Mouse (Mus musculus) brain, embryonic 14.5 days (tissue): ENCODE data around the gene Dennd1a. TPM values are rescaled to one million over a fixed set of nuclear protein-coding genes. Genes with fewer than 3 reads are reported as not detected.
A peak's percentile ranks its signal among the peaks of the same experiment; 100 is the strongest.

Experiments
- DNase-seq: peaks from one replicate; pipeline ENCODE4 v3.0.0-alpha.2; 2011; ENCODE audit warnings: low read depth
- CTCF ChIP-seq: fragments of 200-500 bp; IDR thresholded peaks from 2 replicates; pipeline ENCODE4 v1.5.1; 2012; ENCODE audit warnings: inconsistent platforms, mild to moderate bottlenecking, moderate library complexity, borderline replicate concordance; ENCODE audit not compliant: insufficient read depth, insufficient read length; ENCODE audit errors: extremely low read depth
- POLR2A ChIP-seq: fragments of 200-500 bp; IDR thresholded peaks from 2 replicates; pipeline ENCODE4 v1.6.1; 2012; ENCODE audit warnings: mild to moderate bottlenecking, inconsistent platforms, borderline replicate concordance; ENCODE audit not compliant: poor library complexity, insufficient read depth, insufficient read length, severe bottlenecking; ENCODE audit errors: extremely low read depth
- polyA plus RNA-seq: library from polyadenylated mRNA; depleted of rRNA; stranded (reverse); fragments of >200 nt; gene quantifications from 2 replicates; pipeline ENCODE4 v1.2.3, GENCODE M21; 2012

The Dennd1a gene
- polyA plus RNA-seq, 1 experiment, result 42.2 TPM

DNA sequence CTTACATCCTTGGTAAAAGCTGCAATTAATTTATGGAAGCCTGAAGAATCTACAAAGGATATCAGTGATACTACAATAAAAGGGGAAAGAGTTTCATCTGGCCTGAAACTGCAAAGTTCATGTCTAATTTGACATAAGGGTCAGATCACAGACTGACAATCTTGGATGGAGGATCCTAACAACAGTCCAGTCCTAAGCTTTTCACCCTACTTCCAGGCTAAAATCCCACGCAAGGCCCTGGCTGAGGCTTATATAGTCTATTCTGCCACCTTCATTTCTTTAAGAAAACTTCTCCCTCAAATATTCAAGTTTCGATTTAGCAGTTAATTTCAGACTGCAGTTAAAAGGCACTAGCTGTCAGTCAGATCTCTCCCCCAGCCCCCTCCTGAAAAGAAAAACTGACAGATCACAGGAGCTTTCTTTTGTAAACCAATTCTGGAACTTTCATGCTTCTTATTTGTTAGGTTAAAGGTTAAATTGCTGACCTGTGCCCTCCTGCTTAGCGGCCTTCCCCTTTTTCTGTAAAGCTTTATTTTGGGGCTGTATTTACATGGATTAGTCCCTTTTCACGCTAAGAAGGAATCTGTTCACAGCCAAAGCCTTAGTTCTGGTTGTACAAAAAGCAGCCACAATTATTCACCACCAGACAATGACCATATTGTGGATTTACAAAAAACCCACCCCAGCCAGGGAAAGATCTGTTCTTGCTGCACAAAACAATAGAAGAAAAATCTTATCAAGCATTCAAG, 66.3 kb downstream of the Dennd1a start:
- TF ChIP-seq POLR2A (no peak), CTCF (no peak)

DNA sequence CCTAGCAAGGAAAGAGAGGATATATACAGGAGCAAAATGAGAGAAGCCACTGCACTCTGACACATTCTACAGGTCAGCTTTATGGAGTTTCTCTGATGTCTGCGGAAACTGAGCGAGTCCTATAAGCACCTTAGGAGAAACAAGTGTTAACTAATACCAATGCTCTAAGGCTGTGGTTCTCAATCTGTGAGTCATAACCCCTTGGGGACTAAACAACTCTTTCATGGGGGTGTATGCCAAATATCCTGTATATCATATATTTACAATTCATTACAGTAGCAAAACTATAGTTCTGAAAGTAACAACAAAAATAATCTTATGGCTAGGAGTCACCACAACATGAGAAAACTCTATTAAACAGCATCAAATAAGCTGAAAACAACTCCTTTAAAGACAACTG, 67.5 kb downstream of the Dennd1a start:
- DNase-seq, result no peak
- TF ChIP-seq POLR2A (no peak), CTCF (no peak)

More for the DNA sequence above, 66.3 kb downstream of the Dennd1a start:
- DNase-seq, result peak; percentile 88

GRCm38 (mm10) chr2:38213041-38213440, 74.1 kb downstream of the Dennd1a start:
- TF ChIP-seq POLR2A (no peak), CTCF (no peak)
- DNase-seq, result no peak

GRCm38 (mm10) chr2:38211426-38211825, 75.8 kb downstream of the Dennd1a start:
- no peak for DNase-seq
- no peak for TF ChIP-seq CTCF
- TF ChIP-seq POLR2A, result no peak

- no peak for TF ChIP-seq CTCF
- no peak for TF ChIP-seq POLR2A
Measured at GRCm38 (mm10) chr2:38207752-38208151, 79.4 kb downstream of the Dennd1a start.

DNA sequence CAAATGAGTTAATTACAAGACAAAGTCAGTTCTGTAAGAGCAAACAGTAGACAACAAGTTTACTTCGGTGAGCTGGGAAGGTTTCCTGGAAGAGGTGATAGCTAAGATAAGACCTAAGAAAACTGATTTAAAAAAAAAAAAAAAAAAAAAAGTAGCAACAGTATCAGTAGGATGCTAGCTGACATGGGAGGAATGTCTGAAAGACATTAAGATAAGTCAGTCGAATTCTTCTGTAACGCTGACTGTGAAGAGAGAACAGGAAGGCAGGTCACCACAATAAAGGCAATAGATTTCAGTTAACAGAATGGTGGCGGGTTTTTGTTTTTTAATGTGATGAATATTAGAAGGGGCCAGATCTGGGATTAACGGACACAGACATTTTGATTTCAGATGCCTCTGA, 81.9 kb downstream of the Dennd1a start:
- TF ChIP-seq POLR2A (no peak), CTCF (no peak)
- DNase-seq, result no peak

More at GRCm38 (mm10) chr2:38207752-38208151, 79.4 kb downstream of the Dennd1a start:
- DNase-seq, result no peak

- no peak for DNase-seq
- TF ChIP-seq POLR2A, result no peak
- TF ChIP-seq CTCF, result no peak
Measured at GRCm38 (mm10) chr2:38204696-38205095, 82.5 kb downstream of the Dennd1a start.

DNA sequence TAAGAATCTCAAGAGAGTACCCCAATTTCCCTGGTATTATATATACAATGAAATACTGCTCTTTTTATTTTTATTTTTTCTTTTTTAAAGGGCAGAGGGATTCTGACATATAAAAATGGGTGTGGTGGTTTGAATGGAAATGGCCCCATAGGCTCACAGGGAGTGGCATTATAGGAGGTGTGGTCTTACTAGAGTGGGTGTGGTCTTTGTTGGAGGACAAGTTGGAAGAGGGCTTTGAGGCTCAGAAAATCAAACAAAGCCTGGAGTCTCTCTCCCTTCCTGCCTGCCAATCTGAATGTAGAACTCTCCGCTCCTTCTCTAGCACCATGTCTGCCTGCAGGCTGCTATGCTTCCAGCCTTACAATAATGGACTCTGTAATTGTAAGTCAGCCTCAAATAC, 89.1 kb downstream of the Dennd1a start:
- no peak for TF ChIP-seq CTCF
- DNase-seq, result no peak

- DNase-seq, result peak; percentile 93
- TF ChIP-seq POLR2A (no peak), CTCF (no peak)
Measured at GRCm38 (mm10) chr2:38196199-38197060, 90.8 kb downstream of the Dennd1a start.

DNA sequence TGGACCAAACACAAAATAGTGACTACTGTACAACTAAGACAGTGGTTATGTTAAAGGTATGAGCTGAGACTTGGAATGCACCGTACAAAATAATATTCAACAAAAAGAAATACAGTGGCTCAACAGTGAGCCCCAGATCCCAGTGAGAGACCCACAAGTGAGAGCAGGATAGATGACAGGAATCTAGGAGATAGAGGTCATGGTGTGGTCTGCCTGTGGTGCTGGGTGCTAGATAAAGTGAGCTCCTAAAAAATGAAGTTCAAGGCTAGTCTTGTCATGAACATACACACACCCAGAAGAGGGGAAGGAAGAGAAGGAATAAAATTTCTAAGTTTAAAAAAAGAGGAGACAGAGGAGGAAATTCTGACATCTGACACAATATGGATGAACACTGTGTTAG, 95.2 kb downstream of the Dennd1a start:
- no peak for DNase-seq
- no peak for TF ChIP-seq CTCF
- TF ChIP-seq POLR2A, result no peak

DNA sequence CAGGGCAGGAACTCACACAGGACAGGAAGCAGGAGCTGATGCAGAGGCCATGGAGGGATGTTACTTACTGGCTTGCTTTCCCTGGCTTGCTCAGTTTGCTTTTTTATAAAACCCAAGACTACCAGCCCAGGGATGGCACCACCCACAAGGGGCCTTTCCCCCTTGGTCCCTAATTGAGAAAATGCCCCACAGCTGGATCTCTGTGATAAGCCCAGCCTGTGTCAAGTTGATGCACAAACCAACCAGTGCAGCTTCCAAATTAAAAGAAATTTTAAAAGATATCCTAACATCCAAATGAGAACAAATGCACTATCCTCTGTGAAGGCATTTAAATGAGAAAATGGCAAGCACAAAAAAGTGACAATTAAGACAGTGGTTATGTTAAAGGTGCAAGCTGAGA, 95.6 kb downstream of the Dennd1a start:
- no peak for DNase-seq
- TF ChIP-seq CTCF (no peak), POLR2A (no peak)
